Mouse (Mus musculus) erythroblast, embryonic 14.5 days (primary cell): Measurements from ENCODE around the gene Rnf152.

ENCODE experiments used
- GATA1 ChIP-seq: IDR thresholded peaks from 2 replicates; pipeline ENCODE4 v1.6.1; 2012; ENCODE audit warnings: low read length, inconsistent platforms, mixed read lengths
- TAL1 ChIP-seq: IDR thresholded peaks from 3 replicates; pipeline ENCODE4 v1.6.1; 2012; ENCODE audit warnings: low read length, inconsistent platforms, mixed read lengths

GRCm38 (mm10) chr1:105377546-105377945 lies 21.0 kb upstream of the Rnf152 start:
- TF ChIP-seq TAL1 (no peak), GATA1 (no peak)
